Mouse (Mus musculus) myocyte (in vitro differentiated cells): ENCODE data around the gene Mast4. TPM values are rescaled to one million over a fixed set of nuclear protein-coding genes. Genes with fewer than 3 reads are reported as not detected.

Experiments used
- H3K27me3 ChIP-seq: one replicate; pipeline ENCODE4 v1.6.1; 2011; ENCODE audit not compliant: control insufficient read depth, insufficient read depth, insufficient read length
- H3K36me3 ChIP-seq: one replicate; pipeline ENCODE4 v1.6.1; 2011; ENCODE audit not compliant: control insufficient read depth, insufficient read depth
- H3K4me2 ChIP-seq: one replicate; pipeline ENCODE4 v1.6.1; 2011; ENCODE audit warnings: low read depth, control low read depth
- H3K4me3 ChIP-seq: one replicate; pipeline ENCODE4 v1.5.1; 2011; ENCODE audit warnings: mild to moderate bottlenecking, control low read depth, moderate library complexity
- H3K79me2 ChIP-seq: one replicate; pipeline ENCODE4 v1.6.1; 2011; ENCODE audit not compliant: control insufficient read depth, insufficient read depth
- H3ac ChIP-seq: one replicate; pipeline ENCODE4 v1.6.1; 2011; ENCODE audit not compliant: control insufficient read depth, insufficient read length
- CEBPB ChIP-seq: IDR thresholded peaks from 2 replicates; pipeline ENCODE4 v1.6.1; 2011; ENCODE audit warnings: mild to moderate bottlenecking, moderate library complexity; ENCODE audit not compliant: poor library complexity, insufficient read depth, severe bottlenecking
- E2F4 ChIP-seq: IDR thresholded peaks from one replicate; pipeline ENCODE4 v1.6.1; 2011; ENCODE audit warnings: mild to moderate bottlenecking, control low read depth, moderate library complexity; ENCODE audit not compliant: insufficient read depth
- MAX ChIP-seq: IDR thresholded peaks from one replicate; pipeline ENCODE4 v1.6.1; 2011; ENCODE audit warnings: low read depth, mild to moderate bottlenecking, control low read depth
- MYOD1 ChIP-seq, 3 experiments: IDR thresholded peaks; one replicate each; pipeline ENCODE4 v1.6.1; 2011; ENCODE audit warnings: control low read depth in 2 of 3, low read depth in 2 of 3, mild to moderate bottlenecking in 2 of 3, moderate library complexity in 1 of 3; ENCODE audit not compliant: insufficient read length in 2 of 3, control insufficient read depth in 1 of 3
- MYOG ChIP-seq, 3 experiments: IDR thresholded peaks; one replicate each; pipeline ENCODE4 v1.6.1; 2011; ENCODE audit warnings: control low read depth in 2 of 3, low read depth in 2 of 3, mild to moderate bottlenecking in 2 of 3; ENCODE audit not compliant: insufficient read length in 2 of 3, control insufficient read depth in 1 of 3, insufficient read depth in 1 of 3
- POLR2A ChIP-seq: IDR thresholded peaks from one replicate; pipeline ENCODE4 v1.6.1; 2011; ENCODE audit warnings: low read depth, mild to moderate bottlenecking, control low read depth, moderate library complexity; ENCODE audit not compliant: insufficient read length
- POLR2AphosphoS2 ChIP-seq: IDR thresholded peaks from one replicate; pipeline ENCODE4 v1.6.1; 2011; ENCODE audit warnings: low read depth, control low read depth; ENCODE audit not compliant: insufficient read length
- REST ChIP-seq: IDR thresholded peaks from one replicate; pipeline ENCODE4 v1.6.1; 2011; ENCODE audit warnings: mild to moderate bottlenecking, control low read depth, moderate library complexity; ENCODE audit not compliant: insufficient read depth, insufficient read length
- SRF ChIP-seq: IDR thresholded peaks from one replicate; pipeline ENCODE4 v1.6.1; 2011; ENCODE audit warnings: low read depth; ENCODE audit not compliant: control insufficient read depth, insufficient read length
- TCF12 ChIP-seq: IDR thresholded peaks from one replicate; pipeline ENCODE4 v1.6.1; 2011; ENCODE audit warnings: mild to moderate bottlenecking, control low read depth; ENCODE audit not compliant: poor library complexity, insufficient read depth, severe bottlenecking
- TCF3 ChIP-seq: IDR thresholded peaks from one replicate; pipeline ENCODE4 v1.6.1; 2011; ENCODE audit warnings: low read depth, control low read depth; ENCODE audit not compliant: insufficient read length
- USF1 ChIP-seq: IDR thresholded peaks from one replicate; pipeline ENCODE4 v1.6.1; 2011; ENCODE audit warnings: low read depth, mild to moderate bottlenecking, control low read depth, moderate library complexity
- polyA plus RNA-seq: library from polyadenylated mRNA; unstranded; fragments of >200 nt; fragmentation: generic; extraction: Trizol; gene quantifications from one replicate; pipeline ENCODE4 v1.2.1, GENCODE M21; 2012; ENCODE audit warnings: missing spikeins

Gene Mast4
- polyA plus RNA-seq, 1 experiment = 15.0 TPM

DNA sequence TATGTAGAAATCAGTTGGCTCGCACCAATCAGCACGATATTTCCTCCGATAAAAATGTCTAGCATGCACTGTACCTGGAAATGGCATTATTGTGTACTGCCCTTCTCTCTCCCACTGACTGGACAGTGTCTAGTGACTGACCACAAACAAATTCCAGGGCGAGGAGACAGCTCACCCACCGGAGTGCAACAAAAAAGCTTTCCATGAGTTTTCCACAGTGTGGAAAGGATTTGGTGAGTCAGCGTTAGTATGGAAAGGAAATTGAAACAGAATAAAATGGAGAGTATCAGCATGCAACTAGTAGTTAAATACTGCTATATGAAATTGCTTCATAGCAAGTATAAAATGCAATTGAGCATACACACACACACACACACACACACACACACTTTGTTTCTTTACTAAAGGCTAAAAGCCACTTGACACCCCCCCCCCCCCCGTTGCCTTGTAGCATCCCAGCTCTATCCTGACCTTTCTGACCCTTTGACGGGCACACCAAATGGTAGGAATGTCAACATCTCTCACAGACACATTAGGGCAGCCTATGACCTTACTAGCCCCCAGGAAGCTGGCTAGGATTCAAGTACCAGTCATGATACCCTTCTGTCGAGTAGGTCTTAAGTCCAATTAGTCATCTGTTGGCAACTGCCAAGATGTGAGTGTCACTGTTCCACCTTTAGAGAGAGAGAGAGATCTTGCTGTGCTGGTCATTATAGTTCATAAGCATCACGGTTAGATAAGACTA, 133.1 kb downstream of the Mast4 start:
- TF ChIP-seq E2F4 (no peak), USF1 (no peak), MYOD1 (IDR thresholded peaks at IDR 0.05; ENCODE audit: control insufficient read depth in 1 of 3, insufficient read length in 2 of 3, low read depth in 2 of 3) (no peak), POLR2AphosphoS2 (no peak), REST (no peak), TCF12 (no peak), CEBPB (no peak), MAX (no peak), TCF3 (no peak), POLR2A (no peak), SRF (no peak), MYOG (IDR thresholded peaks at IDR 0.05; ENCODE audit: control insufficient read depth in 1 of 3, insufficient read depth in 1 of 3, insufficient read length in 2 of 3, low read depth in 2 of 3) (no peak)
- Histone ChIP-seq H3K4me3 (no peak overlapping the region), H3K36me3 (no peaks in the 10 kb centered on the region), H3K4me2 (peak overlapping the region; percentile 53), H3ac (no peak overlapping the region), H3K79me2 (peaks cover 52% of the 10 kb centered on the region), H3K27me3 (no peaks in the 10 kb centered on the region)

DNA sequence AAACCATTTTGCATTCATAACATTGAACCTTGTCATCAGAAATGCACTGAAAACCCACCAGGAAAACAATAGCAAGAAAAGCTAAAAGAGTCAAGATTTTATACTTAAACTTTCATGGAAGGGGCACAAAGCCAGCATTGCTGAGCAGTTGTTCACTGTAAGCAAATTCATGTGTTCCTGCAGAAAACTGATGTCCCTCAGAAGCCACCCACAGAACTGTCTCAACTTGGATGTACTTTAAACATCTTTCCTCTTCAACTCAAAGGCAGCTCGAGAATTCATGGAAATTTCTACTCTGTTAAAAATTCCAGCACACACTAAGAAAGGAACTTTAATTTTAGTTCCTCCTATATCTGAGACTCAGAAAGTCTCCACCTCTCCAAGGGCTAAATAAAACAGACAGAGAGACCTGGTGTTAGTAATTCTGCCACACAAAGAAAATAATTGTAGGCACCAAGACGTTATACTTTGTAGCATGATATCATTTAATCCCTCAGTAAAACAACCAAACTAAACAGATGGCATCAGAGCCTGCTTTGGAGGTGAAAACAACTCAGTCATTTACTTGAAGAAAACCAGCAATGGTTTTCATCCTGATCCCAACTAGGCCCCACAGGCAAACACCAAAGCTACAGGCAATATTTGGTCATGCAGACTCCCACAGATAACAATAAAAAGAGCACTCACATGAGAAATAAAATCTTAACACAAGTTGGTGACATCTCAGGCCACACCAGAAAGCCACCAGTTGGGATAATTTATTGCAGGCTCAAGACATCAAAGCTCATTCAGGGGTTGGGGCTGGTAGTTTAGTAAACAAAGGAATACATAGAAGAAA, 134.3 kb downstream of the Mast4 start:
- H3K36me3 ChIP-seq = no peaks in the 10 kb centered on the region
- peak overlapping the region; percentile 31 for H3K4me2 ChIP-seq
- H3K4me3 ChIP-seq = no peak overlapping the region
- no peak overlapping the region for H3ac ChIP-seq
- peaks cover 42% of the 10 kb centered on the region for H3K79me2 ChIP-seq
- TF ChIP-seq CEBPB = no peak
- H3K27me3 ChIP-seq = no peaks in the 10 kb centered on the region

DNA sequence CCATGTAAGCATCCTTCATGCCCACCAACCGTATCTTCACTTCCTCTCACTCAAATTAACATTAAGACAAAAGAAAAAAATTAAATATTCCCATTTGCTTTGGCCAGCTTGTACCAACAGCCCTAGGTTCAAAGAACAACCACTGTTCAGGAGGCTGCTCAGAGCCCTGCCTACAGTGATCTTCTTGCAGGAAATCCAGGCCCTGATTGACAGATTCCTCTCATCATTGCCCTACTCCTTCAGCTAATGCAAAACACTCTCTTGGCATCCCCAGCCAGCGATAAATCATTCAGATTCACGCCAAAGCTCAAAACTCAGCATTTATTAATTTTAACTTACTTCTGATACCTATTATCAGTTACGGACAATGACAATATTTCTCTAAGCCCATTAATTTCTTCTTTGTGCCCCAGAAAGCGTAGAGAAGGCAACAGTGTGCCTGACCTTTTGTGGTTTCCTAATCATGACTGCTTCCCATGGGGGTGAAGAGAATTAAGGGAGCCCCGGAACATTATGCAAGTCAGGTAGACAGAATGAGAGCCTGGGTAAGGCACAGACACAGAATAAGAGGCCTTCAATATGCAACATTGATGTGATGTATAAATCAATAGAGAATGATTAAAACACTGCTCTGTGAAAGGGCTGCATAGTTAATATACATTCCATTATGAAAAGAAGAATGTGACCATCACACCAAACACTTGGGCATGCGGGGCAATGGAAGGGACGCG, 135.9 kb downstream of the Mast4 start:
- H3K27me3 ChIP-seq = no peaks in the 10 kb centered on the region
- H3K4me2 ChIP-seq = no peak overlapping the region
- no peaks in the 10 kb centered on the region for H3K36me3 ChIP-seq
- no peak overlapping the region for H3K4me3 ChIP-seq
- TF ChIP-seq MYOD1 (IDR thresholded peaks at IDR 0.05; ENCODE audit: control insufficient read depth in 1 of 3, insufficient read length in 2 of 3, low read depth in 2 of 3) (no peak), POLR2A (no peak), MAX (no peak), USF1 (no peak), E2F4 (no peak), TCF3 (no peak), REST (no peak), CEBPB (no peak), SRF (no peak), TCF12 (no peak), POLR2AphosphoS2 (no peak), MYOG (IDR thresholded peaks at IDR 0.05; ENCODE audit: control insufficient read depth in 1 of 3, insufficient read depth in 1 of 3, insufficient read length in 2 of 3, low read depth in 2 of 3) (no peak)
- H3K79me2 ChIP-seq = peaks cover 43% of the 10 kb centered on the region
- no peak overlapping the region for H3ac ChIP-seq

DNA sequence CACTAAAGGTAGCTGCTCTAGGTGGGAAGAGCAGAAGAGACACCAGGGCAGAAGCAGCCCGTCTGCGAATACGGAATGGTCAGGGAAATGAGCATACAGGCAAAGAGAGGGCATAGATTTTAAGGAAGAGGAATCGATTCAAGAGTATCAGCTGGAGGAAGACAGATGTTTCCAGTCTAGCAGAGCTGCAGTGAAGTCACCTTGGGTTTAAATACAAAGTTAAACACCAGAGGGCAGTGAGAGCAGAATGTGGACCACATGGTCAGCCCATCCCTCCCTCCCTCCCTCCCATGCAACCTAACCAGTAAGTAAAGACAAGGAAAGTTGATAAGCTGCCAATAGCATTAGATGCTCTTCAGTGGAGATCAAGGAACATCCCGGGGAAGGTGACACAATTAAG, 138.0 kb downstream of the Mast4 start:
- TF ChIP-seq USF1 (no peak), MYOG (IDR thresholded peaks at IDR 0.05; ENCODE audit: control insufficient read depth in 1 of 3, insufficient read depth in 1 of 3, insufficient read length in 2 of 3, low read depth in 2 of 3) (no peak), SRF (no peak), E2F4 (no peak), TCF3 (no peak), MAX (no peak), POLR2A (no peak), POLR2AphosphoS2 (no peak), TCF12 (no peak), CEBPB (no peak), REST (no peak), MYOD1 (IDR thresholded peaks at IDR 0.05; ENCODE audit: control insufficient read depth in 1 of 3, insufficient read length in 2 of 3, low read depth in 2 of 3) (no peak)
- no peaks in the 10 kb centered on the region for H3K27me3 ChIP-seq
- no peak overlapping the region for H3ac ChIP-seq
- H3K79me2 ChIP-seq = peaks cover 43% of the 10 kb centered on the region
- no peak overlapping the region for H3K4me3 ChIP-seq
- H3K36me3 ChIP-seq = no peaks in the 10 kb centered on the region
- no peak overlapping the region for H3K4me2 ChIP-seq
